Mouse (Mus musculus) neutrophil, adult 5-6 weeks (primary cell): ENCODE measurements around the gene Dnal4. TPM values are rescaled to one million over a fixed set of nuclear protein-coding genes. Genes with fewer than 3 reads are reported as not detected.

Source experiments
- ATAC-seq: fragments of 151-379, 151-347 bp; 2 replicates; pipeline ENCODE4 v1.8.0; 2017; ENCODE audit warnings: mild to moderate bottlenecking, moderate TSS enrichment; ENCODE audit not compliant: insufficient number of reproducible peaks, poor library complexity, low FRiP score, severe bottlenecking; ENCODE audit errors: extremely low read depth
- total RNA-seq: library from RNA; stranded (forward); fragments of 200-1000 nt; gene quantifications from 2 replicates; pipeline ENCODE4 v1.2.3, GENCODE M21; 2017

Gene Dnal4
- total RNA-seq, 1 experiment from 2014 or later = 11.6 TPM

DNA sequence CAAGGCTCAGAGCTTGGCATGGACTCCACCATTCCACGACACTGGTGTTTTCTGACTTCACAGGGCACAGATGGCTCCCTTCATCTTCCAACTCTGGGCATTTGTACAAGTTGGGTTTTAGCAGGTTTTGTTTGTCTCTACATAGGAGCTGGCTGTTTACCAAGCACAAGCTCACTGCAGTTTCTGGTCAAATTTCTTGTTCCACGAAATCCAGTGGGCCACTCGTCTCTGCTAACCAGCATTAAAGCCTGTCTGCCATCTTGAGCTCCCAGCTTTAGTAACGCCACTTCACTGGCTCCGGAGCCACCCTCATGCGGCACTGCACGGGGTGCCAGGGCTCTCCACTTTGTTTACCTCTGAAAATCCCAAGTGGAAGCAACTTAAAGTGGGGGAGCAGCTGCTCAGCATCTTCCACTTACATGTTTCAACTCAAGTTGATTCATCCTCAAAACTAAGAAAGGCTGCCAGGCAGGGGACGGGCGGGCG is 11.0 kb downstream of the Dnal4 start:
- ATAC-seq = no peak

DNA sequence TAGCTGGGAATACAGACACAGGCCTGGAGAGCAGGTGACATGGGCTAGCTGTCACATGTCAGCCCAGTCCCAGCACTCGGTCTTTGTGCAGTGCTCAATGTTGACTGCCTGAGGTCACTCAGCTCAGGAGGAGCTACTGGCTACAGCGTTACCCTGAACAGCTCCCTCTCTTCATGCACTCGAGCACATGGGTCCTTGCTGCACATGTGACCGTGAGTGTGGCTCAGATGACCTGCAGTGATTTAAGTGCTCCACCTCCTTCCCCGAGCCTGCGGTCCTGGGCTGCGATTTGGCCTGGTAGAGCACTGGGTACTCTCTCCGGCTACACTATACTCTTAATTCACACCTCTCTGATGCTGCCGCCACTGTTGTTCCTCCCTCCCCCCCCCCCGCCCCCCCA is 11.5 kb downstream of the Dnal4 start:
- no peak for ATAC-seq

DNA sequence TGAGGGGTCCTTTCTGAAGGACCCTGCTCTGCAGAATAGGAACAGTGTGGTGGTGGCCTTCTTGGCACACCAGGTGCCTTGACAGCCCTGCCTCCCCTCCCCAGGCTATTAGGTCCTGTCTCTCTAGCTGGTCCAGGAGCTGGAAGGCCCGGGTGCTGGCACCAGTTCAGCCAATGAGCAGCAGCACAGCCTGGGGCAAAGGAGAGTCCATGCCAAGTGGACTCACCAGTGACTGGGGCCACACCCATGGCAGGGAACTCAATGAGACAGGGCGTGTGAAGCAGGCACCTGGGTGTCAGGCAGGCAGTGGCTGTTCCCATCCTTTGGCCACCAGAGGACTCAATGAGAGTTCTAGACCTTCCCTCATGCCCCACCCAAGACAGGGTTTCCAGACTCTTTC is 12.3 kb downstream of the Dnal4 start:
- ATAC-seq = no peak

DNA sequence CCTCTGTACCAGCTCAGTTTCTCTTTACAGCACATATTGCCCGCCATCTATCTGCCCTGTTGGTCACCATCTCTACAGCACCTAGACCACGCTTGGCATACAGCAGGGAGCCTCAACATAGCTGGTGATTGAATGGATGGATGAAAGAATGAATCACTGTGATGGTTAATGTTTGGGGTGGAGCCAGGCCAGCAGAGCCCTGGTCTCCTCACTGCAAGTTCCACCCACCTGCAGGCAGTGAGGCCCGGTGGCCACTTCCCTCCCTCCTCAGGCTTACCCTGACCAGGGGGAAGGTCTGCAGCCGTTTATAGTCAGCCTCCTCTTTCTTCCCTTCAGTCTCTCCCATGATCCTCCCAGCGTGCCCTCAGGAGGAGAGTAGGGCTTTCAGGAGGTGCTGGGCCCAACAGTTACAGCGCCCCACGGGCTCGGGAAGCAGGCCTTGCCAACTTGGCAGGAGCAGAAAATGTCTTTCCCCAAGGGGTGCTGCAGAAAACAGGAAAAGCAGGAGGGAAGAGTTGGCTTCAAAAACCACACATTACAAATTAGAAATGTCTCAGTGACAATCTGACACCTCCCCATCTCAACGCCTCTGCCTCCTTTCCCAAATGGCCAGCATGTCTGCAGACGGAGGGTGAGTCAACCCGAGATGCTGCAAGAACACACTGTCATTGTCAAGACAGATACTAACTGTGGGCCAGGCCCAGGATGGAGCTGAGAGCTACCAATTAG is 12.9 kb downstream of the Dnal4 start:
- no peak for ATAC-seq

- no peak for ATAC-seq
Observed at GRCm38 (mm10) chr15:79763601-79764246, 13.9 kb downstream of the Dnal4 start.

DNA sequence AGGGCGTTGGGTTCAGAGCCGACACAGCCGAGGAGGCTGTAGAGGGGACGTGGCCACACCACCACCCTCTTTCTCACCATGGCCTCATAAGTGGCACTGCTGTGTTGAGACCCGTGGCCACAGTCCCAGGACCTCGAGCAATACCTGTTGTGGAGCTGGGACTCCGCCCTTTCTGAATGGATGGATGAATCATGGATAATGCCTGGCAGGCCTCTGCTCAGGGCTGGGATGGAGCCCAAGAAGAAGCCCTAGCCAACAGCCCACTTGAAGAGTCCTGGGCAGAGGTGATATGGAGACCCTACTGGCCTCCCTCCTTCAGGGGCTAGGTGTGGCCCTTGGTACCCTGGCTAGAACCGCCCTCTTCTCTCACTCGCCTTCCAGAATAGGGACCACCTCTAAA is 14.6 kb downstream of the Dnal4 start:
- no peak for ATAC-seq

- no peak for ATAC-seq
Observed at GRCm38 (mm10) chr15:79760956-79761355, 16.7 kb downstream of the Dnal4 start.

GRCm38 (mm10) chr15:79757118-79757517 is 20.5 kb downstream of the Dnal4 start:
- no peak for ATAC-seq

- no peak for ATAC-seq
Observed at GRCm38 (mm10) chr15:79755977-79756625, 21.5 kb downstream of the Dnal4 start.

DNA sequence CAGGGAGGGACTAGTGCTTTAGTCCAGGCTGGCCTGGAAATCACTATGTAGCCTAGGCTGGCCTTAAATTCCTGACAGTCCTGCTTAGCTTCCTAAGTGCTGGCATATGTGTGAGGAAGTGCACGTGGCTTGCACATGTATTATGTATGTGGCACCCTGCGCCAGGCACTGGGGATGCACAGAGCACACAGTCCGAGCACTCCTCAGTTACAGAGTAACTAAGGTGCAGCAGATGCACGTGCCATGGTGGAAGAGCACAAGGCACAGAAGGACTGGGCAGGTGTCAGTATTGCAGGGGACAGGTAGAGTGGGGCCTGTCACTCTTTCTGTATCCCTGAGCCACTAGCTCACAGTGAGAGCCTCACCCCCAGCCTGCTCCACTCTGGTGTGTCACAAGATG is 22.5 kb downstream of the Dnal4 start:
- ATAC-seq = no peak

GRCm38 (mm10) chr15:79753873-79754272 is 23.8 kb downstream of the Dnal4 start:
- no peak for ATAC-seq

DNA sequence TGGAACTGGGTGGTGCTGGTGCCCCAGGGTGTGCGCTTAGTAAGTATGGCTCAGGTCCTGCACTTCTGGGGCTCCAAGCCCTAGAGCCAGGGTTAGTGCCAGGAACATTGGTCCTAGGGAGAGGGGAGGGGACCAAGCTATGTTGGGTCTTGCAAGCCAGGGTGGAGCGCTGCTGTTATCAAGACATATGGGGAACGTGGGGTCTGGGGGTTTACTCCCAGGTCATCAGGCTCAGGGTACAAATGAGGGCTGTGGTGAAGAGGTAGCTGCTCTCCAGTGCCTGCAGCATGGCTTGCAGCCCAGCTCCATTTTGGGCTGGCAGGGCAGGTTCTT is 24.3 kb downstream of the Dnal4 start:
- ATAC-seq = no peak

DNA sequence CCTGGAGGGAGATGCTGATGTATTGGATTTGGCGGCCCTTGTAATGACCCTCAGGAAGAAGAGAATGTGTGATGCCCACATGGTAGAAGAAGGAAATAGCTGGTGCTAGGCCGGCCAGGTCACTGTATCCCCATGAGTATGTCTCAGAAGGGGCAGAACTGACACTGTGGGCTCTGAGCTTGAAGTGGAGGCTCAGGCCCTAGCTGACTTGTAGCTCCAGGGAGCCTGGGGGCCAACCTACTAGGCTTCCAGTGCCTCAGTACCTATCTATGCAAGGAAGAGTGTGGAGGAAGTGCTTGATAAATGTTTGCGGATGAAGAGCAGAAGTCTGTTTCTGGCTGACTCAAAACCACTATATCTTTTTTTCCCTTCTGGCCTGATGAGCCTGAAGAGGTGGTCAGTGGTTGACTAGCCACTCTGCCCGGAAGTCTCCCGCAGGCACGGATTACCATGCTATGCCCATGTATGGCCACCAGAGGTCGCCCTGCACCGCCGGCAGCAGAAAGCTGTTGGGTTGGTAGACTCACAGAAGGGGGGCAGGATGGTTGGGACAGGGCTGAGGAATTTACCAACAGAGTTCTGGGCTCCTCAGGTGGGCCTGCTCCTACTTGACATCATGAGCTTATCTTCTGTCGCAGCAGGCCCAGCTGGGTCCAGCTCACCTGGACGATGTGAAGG is 24.8 kb downstream of the Dnal4 start:
- ATAC-seq = peak; percentile 75

DNA sequence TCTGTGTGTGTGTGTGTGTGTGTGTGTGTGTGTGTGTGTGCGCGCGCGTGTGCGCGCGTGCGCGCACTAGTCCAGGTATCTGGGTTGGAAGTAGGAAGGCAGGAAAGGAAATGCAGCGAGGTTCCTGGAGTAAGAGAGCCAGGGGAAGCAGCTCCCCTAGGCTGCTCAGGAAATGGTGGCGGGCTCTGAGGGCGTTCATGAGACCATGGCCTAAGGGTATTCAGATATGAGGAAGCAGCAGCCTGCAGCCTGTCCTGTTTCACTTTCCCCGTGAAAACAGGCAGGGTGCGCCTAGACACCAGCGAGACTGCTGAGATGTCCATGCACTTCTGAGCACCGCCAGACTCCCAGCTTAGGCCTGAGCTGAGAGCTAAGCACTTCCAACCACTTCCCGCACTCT is 25.9 kb downstream of the Dnal4 start:
- ATAC-seq = peak; percentile 48

DNA sequence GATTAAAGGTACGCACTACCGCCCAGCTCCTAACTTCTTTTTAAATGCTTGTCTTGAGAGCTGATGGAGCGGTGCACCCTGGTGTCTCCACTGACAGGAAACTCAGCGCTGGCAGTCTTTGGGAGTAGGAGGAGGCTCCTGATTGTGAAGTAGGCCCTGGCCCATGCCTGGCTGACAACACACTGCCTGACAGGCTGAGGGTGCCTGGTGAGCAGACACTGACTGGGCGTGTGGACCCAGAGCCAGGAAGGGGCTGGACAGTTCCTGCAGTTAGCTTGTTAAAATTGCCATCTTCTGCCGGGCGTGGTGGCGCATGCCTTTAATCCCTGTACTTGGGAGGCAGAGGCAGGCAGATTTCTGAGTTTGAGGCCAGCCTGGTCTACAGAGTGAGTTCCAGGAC is 27.4 kb downstream of the Dnal4 start:
- ATAC-seq = no peak

DNA sequence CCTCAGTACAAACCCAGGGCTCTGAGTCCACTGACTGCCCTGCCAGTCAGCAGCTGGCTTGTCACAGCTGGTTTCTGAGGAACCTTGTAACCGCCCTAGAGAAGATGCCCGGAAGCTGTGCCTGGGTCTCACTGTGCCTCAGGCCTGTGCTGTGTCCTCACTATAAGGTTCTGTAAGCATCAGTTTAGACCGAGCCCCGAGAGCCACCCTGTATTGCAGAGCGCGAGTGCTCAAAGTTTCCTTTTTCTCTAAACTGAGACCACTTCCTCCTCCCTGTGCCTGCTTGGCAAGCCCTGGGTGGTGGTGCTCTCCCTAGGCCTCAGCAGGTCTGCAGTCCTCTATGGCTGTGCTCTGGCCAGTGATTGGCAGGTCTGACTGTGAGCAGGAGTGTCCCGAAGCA is 28.5 kb downstream of the Dnal4 start:
- ATAC-seq = no peak

- ATAC-seq = no peak
Observed at GRCm38 (mm10) chr15:79747998-79748397, 29.7 kb downstream of the Dnal4 start.

- ATAC-seq = no peak
Observed at GRCm38 (mm10) chr15:79745883-79746282, 31.8 kb downstream of the Dnal4 start.

GRCm38 (mm10) chr15:79745312-79745711 is 32.3 kb downstream of the Dnal4 start:
- no peak for ATAC-seq

DNA sequence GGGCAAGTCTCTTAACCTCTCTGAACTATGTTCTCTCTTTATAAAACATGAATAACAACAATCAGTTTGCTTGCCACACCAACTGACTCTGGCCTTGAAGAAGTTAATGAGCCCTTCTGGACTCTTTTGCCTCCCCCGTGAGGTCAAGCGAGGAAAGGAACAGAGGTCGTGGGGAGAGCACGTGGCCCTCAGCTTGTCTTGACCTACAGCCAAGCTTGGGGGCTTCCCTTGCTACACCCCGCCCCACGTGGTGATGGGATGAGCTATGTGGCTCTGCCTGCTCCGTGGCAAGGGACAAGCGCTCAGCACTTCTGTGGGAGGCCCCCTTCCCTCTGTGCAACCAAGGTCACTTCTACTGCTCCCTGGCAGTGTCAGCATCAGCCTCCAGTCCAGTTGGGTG is 32.9 kb downstream of the Dnal4 start:
- ATAC-seq = no peak
